Mouse (Mus musculus) brain, embryonic 14.5 days (tissue): ENCODE measurements around the gene Zbtb39.

ENCODE experiments used
- CTCF ChIP-seq: fragments of 200-500 bp; IDR thresholded peaks from 2 replicates; pipeline ENCODE4 v1.5.1; 2012; ENCODE audit warnings: inconsistent platforms, mild to moderate bottlenecking, moderate library complexity, borderline replicate concordance; ENCODE audit not compliant: insufficient read depth, insufficient read length; ENCODE audit errors: extremely low read depth
- POLR2A ChIP-seq: fragments of 200-500 bp; IDR thresholded peaks from 2 replicates; pipeline ENCODE4 v1.6.1; 2012; ENCODE audit warnings: mild to moderate bottlenecking, inconsistent platforms, borderline replicate concordance; ENCODE audit not compliant: poor library complexity, insufficient read depth, insufficient read length, severe bottlenecking; ENCODE audit errors: extremely low read depth

- TF ChIP-seq CTCF = no peak
- no peak for TF ChIP-seq POLR2A
Measured at GRCm38 (mm10) chr10:127736266-127736665, 3.1 kb upstream of the Zbtb39 start.
